Mouse (Mus musculus) heart, adult 2 months (tissue): Measurements from ENCODE around the gene Gapdhs.

Experiments
- CTCF ChIP-seq: fragments of 200-600 bp; IDR thresholded peaks from 2 replicates; pipeline ENCODE4 v1.8.1; 2022; ENCODE audit warnings: antibody characterized with exemption, mild to moderate bottlenecking, moderate library complexity
- POLR2A ChIP-seq: fragments of 200-500 bp; IDR thresholded peaks from 2 replicates; pipeline ENCODE4 v1.6.1; 2011; ENCODE audit warnings: mild to moderate bottlenecking, low read depth, low read length, control low read depth; ENCODE audit not compliant: insufficient read depth

DNA sequence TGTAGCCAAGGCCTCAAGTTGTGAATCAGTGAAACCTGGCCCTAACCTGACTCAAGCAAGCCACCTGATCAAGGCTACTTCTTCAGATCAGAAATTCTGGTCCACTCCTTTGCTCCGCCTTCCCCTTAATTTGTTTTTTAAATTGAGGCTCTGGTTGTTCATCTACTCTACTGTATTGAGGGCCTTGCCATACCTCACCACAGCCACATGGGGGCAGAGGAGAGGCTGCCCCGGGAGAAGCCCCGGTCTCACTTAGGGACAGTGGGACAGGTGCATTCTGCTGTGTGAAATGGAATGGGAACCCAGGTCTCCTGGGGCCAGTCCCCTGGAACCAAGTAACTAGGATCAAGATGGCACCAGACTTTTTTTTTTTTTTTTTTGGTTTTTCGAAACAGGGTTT, 38.3 kb upstream of the Gapdhs start:
- TF ChIP-seq CTCF, result peak; percentile 64
- no peak for TF ChIP-seq POLR2A
